Mouse (Mus musculus): ENCODE results near the gene Plxna2.

DNA sequence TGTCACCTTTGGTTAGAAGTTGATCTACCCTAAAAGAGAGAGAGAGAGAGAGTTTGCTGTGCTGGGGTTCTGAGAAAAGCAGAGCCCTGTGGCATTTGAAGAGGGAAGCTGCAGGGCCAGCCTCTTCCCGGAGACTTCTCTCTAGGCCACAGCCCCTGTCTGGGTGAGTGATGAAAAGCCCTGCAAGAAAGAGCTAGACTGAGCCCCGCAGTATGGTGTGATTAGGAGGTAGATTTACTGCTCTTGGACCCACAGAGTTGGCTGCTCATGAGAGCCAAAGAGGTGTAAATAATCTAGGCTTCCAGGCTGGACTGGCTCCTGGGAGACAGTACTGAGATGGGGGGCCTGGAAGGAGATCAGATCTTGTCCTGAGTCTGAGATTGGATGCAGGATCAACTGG lies 94.4 kb downstream of the Plxna2 start:
- TF ChIP-seq CTCF (IDR thresholded peaks at IDR 0.05 in 2 of 3, conservative IDR thresholded peaks at IDR 0.05 in 1 of 3; ENCODE audit: control insufficient read depth in 1 of 3, insufficient read depth in 1 of 3, low read depth in 2 of 3, low read length in 3 of 3, poor library complexity in 1 of 3, severe bottlenecking in 1 of 3), result no peak
- TF ChIP-seq CHD1 (IDR thresholded peaks at IDR 0.05; ENCODE audit: low read depth, low read length), result no peak
- TF ChIP-seq EP300 (IDR thresholded peaks at IDR 0.05; ENCODE audit: low read depth in 1 of 2, low read length in 2 of 2), result no peak

Data from MEL (cell line).